Mouse (Mus musculus) heart, postnatal 14 days (tissue): ENCODE results near the gene Cmpk2. TPM values are rescaled to one million over a fixed set of nuclear protein-coding genes. Genes with fewer than 3 reads are reported as not detected.
"Not testable (repeated sequence)": the region's sequence is repeated elsewhere in the genome, so short reads cannot be mapped to it uniquely, and the experiment has no call there.

Experiments
- DNase-seq, 2 experiments: peaks; one replicate each; pipeline ENCODE4 v3.0.0; 2021 to 2022
- intact Hi-C: fragments of 180-260 bp; cut with DNase I; formaldehyde crosslinking; loops from one replicate; pipeline ENCODE4 v1.15.1; 2025
- long read RNA-seq, 2 experiments: library from polyadenylated mRNA; stranded (forward); transcript quantifications; one replicate each; pipeline ENCODE4 v2.0.0; 2021
- total RNA-seq, 2 experiments: library from RNA; stranded (reverse); gene quantifications; 2 replicates each; pipeline ENCODE4 v1.2.3; 2021

Cmpk2 gene
- 1 to 10 TPM; 5.6 to 6.2 TPM for total RNA-seq
- long read RNA-seq, experiment 1, transcript Cmpk2-201 (5 exons, 3,200 nt): major isoform, 19 of 20 reads
- long read RNA-seq, experiment 1, partial matches to known transcripts: 1 of 20 reads
- long read RNA-seq, experiment 1, other reads (novel, unspliced or antisense): 0 of 20 reads
- long read RNA-seq, experiment 2, transcript Cmpk2-201 (5 exons, 3,200 nt): major isoform, 20 of 21 reads
- long read RNA-seq, experiment 2, partial matches to known transcripts: 0 of 21 reads
- long read RNA-seq, experiment 2, other reads (novel, unspliced or antisense): 0 of 21 reads

DNA sequence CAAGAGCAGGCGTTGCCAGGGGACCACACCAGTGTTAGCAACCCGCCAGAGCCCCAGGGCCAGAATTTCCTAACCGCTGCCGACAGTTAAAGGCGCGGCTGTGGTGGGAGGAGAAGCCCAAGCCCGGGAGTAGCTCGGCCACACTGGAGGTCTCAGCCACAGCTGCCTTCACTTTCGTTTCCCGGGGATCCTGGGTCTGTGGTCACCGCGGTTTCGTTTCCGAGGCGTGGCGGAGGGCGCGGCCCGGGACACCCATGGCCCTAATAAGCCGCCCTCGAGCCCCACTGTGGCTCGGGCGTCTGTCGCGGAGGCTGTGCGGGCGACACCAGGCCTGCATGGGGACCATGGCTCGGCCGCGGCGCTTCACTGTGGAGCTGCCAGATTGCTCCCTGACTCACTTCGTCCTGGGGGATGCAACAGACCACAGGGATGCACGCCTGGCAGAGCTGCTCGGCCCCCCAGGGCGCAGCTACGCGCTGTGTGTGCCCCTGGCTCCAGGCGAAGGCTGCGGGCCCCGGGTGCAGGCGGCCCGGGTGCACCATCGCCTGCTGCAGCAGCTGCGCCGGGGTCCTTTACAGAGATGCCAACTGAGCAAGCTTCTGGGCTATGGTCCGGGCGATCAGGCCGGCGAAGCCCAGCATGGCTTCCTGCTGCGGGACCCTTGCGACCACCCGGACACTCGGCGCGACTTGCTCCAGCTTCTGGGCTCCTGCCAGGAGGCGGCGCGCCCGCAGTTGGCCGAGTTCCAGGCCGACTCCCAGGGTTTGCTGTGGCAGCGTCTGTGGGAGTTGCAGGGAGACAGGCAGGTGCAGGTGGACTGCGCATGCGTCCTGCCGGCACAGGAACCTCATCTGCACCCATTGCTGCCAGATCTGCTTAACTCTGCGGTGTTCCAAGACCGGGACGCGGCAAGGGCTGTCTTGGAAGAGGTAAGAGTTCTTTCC is at the start of gene Cmpk2:
Gene Cmpk2 (plus strand): TSS at position 107 of the 944 bp plus-strand sequence.
- intact Hi-C loops: no loop called here
- peak; percentile 81 to 83 for DNase-seq

- intact Hi-C loops: no loop called here
Measured at GRCm38 (mm10) chr12:26424841-26425240, 44.2 kb upstream of the Cmpk2 start.

GRCm38 (mm10) chr12:26428771-26429170 is 40.2 kb upstream of the Cmpk2 start:
- intact Hi-C loops, DNase-seq: not testable (repeated sequence)

More at GRCm38 (mm10) chr12:26424841-26425240, 44.2 kb upstream of the Cmpk2 start:
- no peak for DNase-seq

- intact Hi-C loops: no loop called here
- peak; percentile 49 to 56 for DNase-seq
Measured at GRCm38 (mm10) chr12:26436334-26436733, 32.7 kb upstream of the Cmpk2 start.

- DNase-seq: no peak
- intact Hi-C loops: no loop called here
Measured at GRCm38 (mm10) chr12:26437950-26438349, 31.1 kb upstream of the Cmpk2 start.

- intact Hi-C loops: no loop called here
- no peak for DNase-seq
Measured at GRCm38 (mm10) chr12:26439366-26439765, 29.6 kb upstream of the Cmpk2 start.

DNA sequence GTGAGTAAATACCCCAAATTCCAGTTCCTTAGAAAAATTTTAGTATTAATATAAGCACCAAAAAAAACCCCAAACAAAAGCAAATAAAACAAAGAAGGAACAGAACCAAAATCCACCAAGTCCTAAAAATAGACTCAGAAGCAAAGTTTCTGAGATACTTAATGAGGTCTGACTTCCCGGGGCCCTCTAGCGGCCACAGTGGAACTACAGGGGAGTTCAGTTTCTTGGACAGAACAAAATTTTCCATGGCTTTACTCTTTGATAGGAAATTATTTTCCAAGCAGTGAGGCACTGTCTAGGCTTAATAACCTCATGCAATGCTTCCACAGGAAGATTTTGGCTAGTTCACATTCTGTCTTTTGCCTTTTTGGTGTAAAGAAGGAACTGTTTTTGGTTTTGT is 24.9 kb upstream of the Cmpk2 start:
- peak; percentile 86 to 90 for DNase-seq
- intact Hi-C loops: no loop called here

DNA sequence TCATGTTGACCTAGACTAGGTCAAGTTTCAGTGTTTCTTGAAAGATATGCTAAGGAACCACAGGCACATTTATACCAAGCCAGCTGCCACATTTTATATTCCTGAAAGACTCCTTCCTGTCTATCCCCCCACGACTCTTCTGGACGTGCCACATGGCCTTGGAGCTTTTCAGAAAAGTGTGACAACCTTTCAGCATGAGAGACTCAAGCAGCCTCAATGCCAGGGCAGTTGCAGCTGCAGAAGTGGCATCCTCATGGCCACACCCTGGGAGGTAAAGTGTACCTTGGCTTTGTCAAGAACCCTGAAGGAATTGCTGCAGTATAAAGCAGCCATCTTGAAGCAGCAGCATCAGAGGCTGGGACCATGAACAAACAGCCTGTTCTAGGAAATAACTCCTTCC is 24.5 kb upstream of the Cmpk2 start:
- no peak for DNase-seq
- intact Hi-C loops: no loop called here

- no peak for DNase-seq
- intact Hi-C loops: no loop called here
Measured at GRCm38 (mm10) chr12:26446377-26447045, 22.5 kb upstream of the Cmpk2 start.

GRCm38 (mm10) chr12:26449483-26449882 is 19.5 kb upstream of the Cmpk2 start:
- no peak for DNase-seq
- intact Hi-C loops: no loop called here

- intact Hi-C loops: no loop called here
- no peak for DNase-seq
Measured at GRCm38 (mm10) chr12:26451150-26451549, 17.9 kb upstream of the Cmpk2 start.

DNA sequence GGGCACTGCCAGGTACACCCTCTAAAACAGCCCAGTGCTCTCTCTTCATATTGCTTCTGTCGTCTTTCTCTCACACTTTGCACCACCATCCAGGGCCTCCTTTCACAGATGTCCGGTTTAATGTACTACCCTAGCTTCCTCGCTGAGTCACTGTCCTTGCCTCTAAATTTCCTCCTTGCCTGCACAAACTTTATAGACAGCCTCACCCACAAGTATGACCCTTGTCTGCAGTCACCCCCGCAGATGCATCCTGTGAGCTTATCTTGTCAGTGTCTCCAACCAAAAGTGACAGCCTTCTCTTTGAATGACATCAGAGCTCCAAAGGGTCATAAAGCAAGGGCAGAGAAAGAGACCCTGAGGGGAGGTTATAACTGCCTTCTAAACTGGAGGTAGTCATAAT is 16.1 kb upstream of the Cmpk2 start:
- intact Hi-C loops: no loop called here
- no peak for DNase-seq

- intact Hi-C loops: no loop called here
- DNase-seq: peak in 1 of 2 experiments; percentile 24
Measured at GRCm38 (mm10) chr12:26454682-26455081, 14.3 kb upstream of the Cmpk2 start.

DNA sequence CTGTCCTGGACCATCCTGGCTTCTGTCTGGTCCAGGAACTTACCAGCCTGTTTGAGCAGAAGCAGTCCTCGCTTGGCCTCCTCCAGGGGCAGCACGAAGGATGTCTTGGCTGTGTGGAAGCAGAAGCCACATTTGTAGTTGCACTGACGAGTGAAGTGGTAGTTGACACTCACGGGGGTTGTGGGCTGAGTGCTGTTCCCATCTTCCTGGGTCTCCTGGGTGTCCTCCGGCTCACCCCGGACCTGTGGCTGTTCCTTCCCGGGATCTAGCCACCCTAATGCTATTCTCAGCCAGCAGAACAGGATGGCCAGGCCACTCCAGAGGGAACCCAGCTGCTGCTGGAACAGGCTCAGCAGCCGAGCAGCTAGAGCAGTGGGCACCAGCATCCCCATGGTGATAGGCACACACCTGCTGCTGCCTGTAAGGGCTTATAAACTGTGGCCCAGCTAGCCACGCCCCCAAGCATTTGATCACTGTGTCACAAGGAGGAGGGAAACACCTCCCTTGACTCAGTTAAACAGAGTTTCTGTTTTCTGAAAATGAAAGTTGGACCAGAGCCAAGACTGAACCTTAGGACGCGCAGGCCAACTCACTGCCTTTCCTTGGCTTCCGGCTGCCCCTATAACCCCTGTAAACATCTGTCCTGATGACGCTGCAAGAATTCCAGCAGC is 12.8 kb upstream of the Cmpk2 start, which contains the start of gene Rsad2:
Gene Rsad2 (minus strand): TSS at position 425 of the 671 bp plus-strand sequence.
- intact Hi-C loops: no loop called here
- peak; percentile 50 to 51 for DNase-seq

- intact Hi-C loops: loop anchor here (2.0 kb wide), 1 partner anchor 45 kb away; the partner anchor contains the start of gene Rnf144a
- DNase-seq: no peak
Measured at GRCm38 (mm10) chr12:26460091-26460490, 8.9 kb upstream of the Cmpk2 start.

GRCm38 (mm10) chr12:26465600-26465999 is 3.4 kb upstream of the Cmpk2 start:
- no peak for DNase-seq
- intact Hi-C loops: no loop called here

DNA sequence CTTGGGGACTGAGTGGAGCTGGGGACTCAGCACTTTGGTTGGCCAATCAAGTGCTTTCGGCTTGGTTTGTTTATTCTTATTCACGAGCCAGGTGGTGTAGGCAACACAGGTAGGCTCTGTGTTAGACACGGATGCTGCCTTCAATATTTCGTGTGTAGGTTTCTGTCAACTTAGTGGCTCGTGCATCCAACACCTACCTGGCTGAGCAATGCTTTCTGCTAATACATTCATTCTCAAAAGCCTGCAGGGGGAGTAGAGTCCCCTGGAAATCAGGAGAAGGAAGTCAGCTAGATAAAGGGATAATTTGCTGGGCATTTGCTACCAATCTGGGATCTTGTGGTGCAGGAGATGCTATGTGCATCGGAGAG is 1.0 kb downstream of the Cmpk2 start:
- DNase-seq: no peak
- intact Hi-C loops: no loop called here

GRCm38 (mm10) chr12:26471376-26471775 is 2.4 kb downstream of the Cmpk2 start:
- intact Hi-C loops: no loop called here
- no peak for DNase-seq

GRCm38 (mm10) chr12:26472770-26473481 is 3.9 kb downstream of the Cmpk2 start:
- no peak for DNase-seq
- intact Hi-C loops: no loop called here

DNA sequence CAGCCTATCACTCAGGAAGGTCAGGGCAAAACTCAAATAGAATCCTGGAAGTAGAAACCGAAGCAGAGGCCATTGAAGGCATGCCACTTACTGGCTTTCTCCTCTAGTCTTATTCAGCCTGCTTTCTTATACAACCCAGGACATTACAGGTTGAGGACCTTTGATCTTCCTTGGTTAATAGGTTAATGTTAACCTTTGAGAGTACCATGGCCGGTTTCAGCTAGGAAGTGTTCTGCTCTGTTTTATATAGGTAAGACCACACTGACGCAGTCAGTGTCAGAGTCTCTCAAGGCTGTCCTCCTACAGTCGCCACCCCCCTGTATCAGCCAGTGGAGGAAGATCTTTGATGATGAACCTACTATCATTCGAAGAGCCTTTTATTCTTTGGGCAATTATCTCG is 4.7 kb downstream of the Cmpk2 start:
- intact Hi-C loops: no loop called here

More for the DNA sequence above, 4.7 kb downstream of the Cmpk2 start:
- DNase-seq: no peak
